Mouse (Mus musculus) urinary bladder, postnatal 10 days (tissue): Measurements from ENCODE around the gene Mbtd1.
A peak's percentile ranks its signal among the peaks of the same experiment; 100 is the strongest.
"Not testable (repeated sequence)": the region's sequence is repeated elsewhere in the genome, so short reads cannot be mapped to it uniquely, and the experiment has no call there.

Experiments
- DNase-seq: peaks from one replicate; pipeline ENCODE4 v3.0.0; 2022; ENCODE audit warnings: low spot score

Gene Mbtd1

GRCm38 (mm10) chr11:93885572-93886410 is at the start of gene Mbtd1, which contains the start of gene Utp18:
Gene Mbtd1, plus strand, starts transcription at chr11:93885852.
Gene Utp18, minus strand, starts transcription at chr11:93885766.
- DNase-seq = peak; percentile 93

DNA sequence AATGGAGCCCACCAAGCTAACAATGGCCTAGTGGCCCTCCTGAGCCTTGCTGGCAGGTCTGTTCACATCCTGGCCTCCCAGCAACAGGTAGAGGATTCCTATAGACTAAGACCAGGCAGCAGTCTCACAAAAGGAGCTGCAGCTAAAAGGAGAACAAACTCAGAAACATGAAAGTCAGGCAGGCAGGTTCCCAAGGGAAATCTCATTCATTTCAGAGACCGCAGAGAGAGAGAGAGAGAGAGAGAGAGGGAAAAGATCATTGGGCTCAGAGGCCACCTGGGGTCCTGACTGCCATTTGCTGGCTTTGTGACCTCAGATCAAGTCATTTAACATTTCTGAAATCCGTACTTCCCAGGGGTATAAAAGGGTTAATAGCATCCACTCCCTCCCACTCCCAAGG is 38.3 kb upstream of the Mbtd1 start:
- no peak for DNase-seq

- DNase-seq = no peak
Measured at GRCm38 (mm10) chr11:93852546-93852945, 33.1 kb upstream of the Mbtd1 start.

GRCm38 (mm10) chr11:93856284-93856955 is 29.2 kb upstream of the Mbtd1 start:
- DNase-seq = peak; percentile 21

DNA sequence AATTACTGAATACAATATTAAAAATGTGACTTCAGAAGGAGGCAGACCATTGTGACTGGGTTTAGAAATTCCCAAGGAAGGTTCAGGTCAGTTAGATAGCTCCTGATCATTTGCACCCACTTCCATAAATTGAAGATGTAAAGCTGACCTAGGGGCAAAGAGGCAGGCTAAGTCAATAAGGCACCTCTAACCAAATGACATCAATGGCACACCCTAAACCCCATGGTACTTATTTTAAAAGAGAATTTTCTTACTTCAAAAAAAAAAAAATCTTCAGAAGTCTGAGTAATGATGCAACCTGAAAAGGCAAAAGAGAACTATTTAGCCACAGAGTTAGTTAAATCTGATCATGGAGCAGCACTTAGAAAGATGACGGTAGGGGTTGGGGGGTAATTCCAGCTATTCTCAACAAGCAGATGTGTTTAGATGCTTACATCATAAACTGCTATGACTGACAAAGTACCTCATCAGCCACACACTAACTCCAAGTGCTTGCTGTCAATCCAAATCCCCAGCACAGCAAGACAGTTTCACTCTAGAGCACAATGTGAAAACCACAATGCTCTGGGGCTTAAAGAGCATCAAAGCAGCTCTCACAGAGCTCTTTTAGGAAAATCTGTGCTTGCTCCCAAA is 25.0 kb upstream of the Mbtd1 start:
- no peak for DNase-seq

GRCm38 (mm10) chr11:93861193-93861592 is 24.5 kb upstream of the Mbtd1 start:
- DNase-seq = no peak

GRCm38 (mm10) chr11:93862045-93862623 is 23.5 kb upstream of the Mbtd1 start:
- no peak for DNase-seq

GRCm38 (mm10) chr11:93862638-93863037 is 23.0 kb upstream of the Mbtd1 start:
- no peak for DNase-seq

DNA sequence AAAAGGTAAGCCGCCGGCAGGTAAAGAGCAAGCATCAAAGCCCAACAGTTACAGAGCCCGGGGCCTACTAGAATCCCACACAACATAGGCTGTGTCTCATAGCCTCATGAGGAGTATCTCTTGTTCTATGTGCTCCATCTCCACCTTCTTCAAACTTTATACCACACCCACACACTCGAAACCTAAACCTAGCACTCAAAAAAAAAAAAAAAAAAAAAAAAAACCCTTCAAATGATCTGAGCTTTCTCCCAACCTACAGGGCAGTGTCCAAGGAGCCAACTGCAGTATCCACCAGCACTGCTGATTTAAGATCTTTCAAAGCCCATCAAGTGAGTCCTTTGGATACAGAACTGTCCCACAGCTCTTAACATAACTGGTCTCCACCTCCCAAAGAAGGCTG is 1.6 kb upstream of the Mbtd1 start:
- no peak for DNase-seq

DNA sequence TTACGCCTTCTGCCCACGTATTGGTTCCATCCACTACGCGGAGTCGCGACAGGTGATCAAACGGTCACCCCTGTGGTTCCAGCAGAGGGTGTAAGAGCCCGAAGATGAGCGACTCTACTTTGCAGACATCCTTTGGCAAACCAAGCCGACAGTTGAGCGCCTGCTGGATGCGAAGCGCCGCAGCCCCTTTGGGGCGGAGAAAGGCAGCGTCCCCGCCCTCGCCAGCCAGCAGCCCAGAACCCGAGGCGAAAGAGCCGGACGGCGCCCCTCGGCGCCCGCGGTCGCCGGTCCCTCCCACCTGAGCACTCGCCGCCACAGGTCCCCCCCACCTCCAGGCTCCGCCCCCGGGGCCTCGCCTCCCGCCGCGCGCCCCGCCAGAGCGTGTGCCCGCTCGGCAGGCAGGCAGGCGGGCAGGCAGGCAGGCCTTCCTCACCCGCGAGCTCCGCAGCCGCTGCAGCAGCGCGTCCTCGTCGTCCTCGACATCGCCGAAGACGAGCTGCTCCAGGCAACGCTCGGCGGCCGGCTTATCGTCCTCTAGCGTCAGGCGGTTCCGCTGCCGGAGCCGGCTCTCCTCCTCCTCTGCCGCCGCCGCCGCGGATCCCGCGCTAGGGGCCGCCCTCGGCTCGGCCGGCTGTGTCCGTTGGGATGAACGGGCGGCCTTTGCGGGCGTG is 616 bp upstream of the Mbtd1 start:
- DNase-seq = peak; percentile 14

DNA sequence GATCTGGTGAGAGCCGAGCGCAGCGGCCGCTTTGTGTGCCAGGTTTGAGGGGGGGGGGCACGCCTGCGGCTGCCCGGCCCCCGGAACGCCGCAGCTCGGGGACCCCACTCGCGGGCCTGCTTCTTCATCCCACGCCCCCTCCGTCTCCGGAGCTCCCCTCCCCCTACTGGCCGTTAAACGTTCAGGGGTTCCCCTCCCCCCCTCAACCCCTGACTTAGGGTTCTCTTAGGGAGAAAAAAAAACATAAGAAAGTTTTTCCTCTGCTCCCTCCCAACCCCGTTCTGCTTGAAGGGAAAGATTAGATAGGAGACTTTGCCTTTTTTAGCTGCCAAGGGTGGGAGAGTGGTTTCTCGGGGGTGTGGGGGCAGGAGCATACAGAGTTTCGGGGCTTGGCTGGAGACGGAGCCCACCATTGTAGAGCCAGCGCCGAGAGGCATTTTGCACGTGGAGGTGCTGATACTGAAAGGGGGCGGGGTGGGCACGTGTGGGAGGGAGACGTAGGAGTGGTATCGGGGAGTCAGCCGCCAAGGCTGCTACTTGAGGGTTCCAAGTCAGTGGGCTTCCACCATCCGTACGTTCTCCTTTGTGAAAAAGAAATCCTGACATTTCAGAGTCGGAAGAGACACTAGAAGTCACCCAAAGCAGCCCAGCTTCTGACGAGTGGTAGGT is 893 bp downstream of the Mbtd1 start:
- no peak for DNase-seq

GRCm38 (mm10) chr11:93887080-93887447 is 1.4 kb downstream of the Mbtd1 start:
- DNase-seq = no peak

- DNase-seq = no peak
Measured at GRCm38 (mm10) chr11:93897732-93898131, 12.1 kb downstream of the Mbtd1 start.

- no peak for DNase-seq
Measured at GRCm38 (mm10) chr11:93906834-93907233, 21.2 kb downstream of the Mbtd1 start.

GRCm38 (mm10) chr11:93907839-93908238 is 22.2 kb downstream of the Mbtd1 start:
- no peak for DNase-seq

- DNase-seq = no peak
Measured at GRCm38 (mm10) chr11:93908829-93909228, 23.2 kb downstream of the Mbtd1 start.

GRCm38 (mm10) chr11:93911603-93912002 is 26.0 kb downstream of the Mbtd1 start:
- no peak for DNase-seq

DNA sequence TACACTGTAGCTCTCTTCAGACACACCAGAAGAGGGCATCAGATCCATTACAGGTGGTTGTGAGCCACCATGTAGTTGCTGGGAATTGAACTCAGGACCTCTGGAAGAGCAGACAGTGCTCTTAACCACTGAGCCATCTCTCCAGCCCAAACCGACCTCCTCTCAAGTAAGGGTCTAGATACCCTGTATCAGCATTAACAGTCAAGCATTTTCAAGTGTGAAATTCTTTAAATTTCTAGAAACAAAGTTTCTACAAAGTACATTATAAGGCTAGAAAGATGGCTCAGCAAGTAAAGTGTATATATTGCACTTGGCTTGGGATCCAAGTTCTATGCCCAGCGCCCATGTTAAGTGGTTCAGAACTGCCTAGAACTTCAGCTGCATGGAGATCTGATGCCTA is 29.4 kb downstream of the Mbtd1 start:
- not testable (repeated sequence) for DNase-seq

DNA sequence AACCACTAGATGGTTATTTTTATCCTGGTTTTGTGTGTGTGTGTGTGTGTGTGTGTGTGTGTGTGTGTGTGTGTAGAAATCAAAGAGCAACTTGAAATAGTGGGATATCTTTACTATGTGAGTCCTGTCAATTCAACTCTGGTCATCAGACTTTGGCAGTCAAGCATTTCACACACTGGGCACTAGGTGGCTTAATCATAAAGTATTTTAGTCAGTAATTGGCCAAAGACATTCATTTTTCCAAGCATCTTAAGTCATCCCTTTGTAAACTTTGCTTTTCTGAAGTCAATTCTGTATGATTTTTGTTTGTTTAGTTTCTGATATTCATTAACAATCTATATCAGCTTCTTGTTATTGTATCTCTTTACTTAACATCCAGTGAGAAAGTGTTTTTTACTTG is 43.5 kb downstream of the Mbtd1 start:
- no peak for DNase-seq

GRCm38 (mm10) chr11:93940906-93941305 is 55.3 kb downstream of the Mbtd1 start:
- DNase-seq = no peak

GRCm38 (mm10) chr11:93944986-93945385 is 59.3 kb downstream of the Mbtd1 start:
- DNase-seq = no peak
